Mouse (Mus musculus): ENCODE data around the gene Cxcl16.

DNA sequence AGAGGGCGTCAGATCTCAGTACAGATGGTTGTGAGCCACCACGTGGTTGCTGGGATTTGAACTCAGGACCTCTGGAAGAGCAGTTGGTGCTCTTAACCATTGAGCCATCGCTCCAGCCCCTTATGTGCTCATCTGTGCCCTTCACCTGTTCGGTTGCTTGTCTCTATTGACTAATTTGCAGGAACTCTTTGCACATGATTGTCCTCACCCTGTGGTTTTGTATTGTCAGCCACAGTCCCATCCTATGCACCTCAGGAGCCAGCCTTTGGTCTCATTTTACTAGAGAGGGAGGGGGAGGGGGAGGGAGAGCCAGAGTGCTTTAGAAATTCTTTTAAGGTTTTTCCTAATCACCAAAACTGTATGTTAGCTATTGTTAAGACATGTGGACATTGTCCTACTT, 41.6 kb downstream of the Cxcl16 start:
- TF ChIP-seq POLR2A (IDR thresholded peaks at IDR 0.05; ENCODE audit: insufficient read depth, low read length) (no peak), CTCF (IDR thresholded peaks at IDR 0.05; ENCODE audit: low read depth, low read length) (no peak)

All from ES-Bruce4 (cell line).